Mouse (Mus musculus): Measurements from ENCODE around the gene Rab3ip.

The Rab3ip gene

DNA sequence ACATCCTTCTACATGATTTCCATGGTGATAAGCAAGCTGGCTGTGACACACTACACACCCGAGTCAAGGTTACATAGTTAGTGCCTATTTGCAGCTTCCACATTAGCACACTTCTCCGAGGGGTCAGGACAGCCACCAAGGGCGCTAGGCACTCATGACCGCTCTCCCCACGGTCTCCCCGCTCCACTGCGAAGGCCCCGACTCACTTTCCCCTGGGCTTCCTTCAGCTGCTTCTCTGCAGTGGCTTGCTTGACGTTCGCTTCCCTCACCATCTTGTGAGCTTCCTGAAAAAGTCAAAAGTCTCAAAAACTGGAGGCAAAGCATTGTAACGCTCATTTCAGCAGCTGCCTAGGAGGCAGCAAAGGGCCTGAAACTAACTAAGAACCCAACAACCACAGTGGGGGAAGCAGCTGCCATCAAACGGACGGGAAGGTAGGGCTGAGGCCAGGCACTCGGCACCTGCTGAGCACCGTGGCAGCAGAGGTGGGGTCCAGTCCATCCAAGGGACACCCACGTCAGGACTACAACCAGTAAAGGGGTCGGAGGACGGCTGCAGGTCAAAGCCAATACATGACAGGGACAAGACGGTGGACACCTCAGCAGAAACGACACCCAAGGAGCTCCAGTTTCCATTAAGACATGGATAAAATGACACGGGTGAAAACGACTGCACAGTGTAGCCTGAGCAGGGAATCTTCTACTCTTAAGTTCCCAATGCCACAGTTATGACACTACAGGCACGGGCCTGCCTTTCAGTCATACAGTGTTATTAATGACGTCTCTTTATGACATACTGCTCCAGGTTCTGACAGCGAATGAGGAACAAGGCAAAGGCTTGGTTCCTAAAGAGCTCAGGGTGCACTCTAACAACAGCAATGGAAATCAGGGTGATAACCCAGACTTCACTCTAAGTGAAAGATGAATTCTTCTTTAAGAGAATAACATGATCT lies 30.9 kb downstream of the Rab3ip start:
- DNase-seq (ENCODE audit: low read depth), result no peak

- no peak for DNase-seq (ENCODE audit: low read depth)
Observed at GRCm38 (mm10) chr10:116916581-116916980, 34.0 kb downstream of the Rab3ip start.

DNA sequence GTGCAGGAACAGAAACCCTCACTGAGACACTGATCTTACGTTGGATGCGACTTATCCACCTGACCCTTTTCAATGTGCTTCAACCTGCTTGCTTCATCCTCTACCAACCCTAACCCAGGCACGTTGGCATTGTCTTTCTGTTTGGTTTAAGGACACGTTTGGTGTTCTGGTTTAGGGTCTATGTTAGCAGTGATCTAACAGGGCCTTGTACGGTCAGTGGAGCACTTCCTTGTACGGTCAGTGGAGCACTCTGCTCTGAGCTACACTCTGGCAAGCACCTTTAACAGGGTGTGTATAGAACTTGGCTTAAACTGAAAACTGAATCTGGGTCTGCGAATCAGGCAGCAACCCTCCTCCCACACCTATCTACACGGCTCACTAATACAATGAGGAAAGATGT lies 35.3 kb downstream of the Rab3ip start:
- DNase-seq (ENCODE audit: low read depth), result no peak

- no peak for DNase-seq (ENCODE audit: low read depth)
Observed at GRCm38 (mm10) chr10:116914586-116914985, 36.0 kb downstream of the Rab3ip start.

DNA sequence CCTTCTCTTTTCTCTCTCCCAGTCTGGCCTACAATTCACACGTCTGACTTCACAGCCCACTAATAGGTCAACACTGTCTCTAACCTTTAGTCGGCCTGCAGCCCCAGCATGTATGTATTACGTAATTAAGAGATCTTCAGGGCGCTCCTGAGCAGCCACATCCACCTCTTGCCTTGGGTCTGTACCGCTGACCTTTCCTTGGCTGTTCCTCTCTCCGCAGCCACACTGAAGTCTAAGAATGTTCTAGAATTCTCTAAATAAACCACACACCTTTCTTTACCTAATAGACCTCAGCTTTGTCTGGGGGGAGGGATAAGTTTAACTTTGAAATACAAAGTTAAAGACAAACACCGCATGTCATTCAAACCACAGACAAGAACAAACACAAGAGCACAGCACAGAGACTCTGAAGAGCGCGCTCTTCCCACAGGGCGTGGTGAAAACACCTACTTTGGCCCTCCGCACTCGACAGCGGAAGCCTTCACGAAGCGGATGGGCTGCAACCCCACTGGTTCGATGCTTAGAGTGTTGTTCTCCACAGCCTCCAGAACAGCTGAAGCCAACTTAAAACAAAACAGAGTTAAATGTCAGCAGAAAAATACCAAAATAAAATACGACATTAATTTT lies 36.8 kb downstream of the Rab3ip start:
- no peak for DNase-seq (ENCODE audit: low read depth)

GRCm38 (mm10) chr10:116912850-116913249 lies 37.7 kb downstream of the Rab3ip start:
- DNase-seq (ENCODE audit: low read depth), result no peak

DNA sequence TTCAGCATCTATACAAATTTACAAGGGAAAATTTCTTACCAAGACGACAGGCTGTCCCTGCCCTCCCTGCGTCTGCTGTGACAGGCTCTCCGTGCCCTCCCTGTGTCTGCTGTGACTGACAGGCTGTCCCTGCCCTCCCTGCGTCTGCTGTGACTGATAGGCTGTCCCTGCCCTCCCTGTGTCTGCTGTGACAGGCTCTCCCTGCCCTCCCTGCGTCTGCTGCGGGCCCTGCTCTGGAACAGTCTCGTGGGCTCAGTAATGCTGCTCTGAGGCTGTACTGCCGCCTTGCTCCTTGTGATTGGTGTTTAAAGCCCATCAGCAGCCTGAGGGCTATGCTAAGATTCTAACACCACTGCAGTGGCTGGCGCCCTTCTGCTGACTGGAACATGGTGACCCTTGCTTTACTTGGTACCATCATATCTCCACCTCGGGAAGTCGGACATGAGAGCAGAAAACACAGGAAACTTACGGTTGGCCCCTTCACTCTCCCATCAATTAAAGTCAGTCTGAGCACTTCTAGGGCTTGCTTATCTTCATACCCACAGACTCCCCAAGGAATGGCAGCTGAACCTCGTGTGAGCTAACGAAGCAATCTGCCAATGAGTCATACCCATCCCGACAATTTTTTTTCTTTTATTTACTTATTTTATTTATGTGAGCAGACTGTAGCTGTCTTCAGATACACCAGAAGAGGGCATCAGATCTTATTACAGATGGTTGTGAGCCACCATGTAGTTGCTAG lies 41.5 kb downstream of the Rab3ip start:
- DNase-seq (ENCODE audit: low read depth), result peak; percentile 58

DNA sequence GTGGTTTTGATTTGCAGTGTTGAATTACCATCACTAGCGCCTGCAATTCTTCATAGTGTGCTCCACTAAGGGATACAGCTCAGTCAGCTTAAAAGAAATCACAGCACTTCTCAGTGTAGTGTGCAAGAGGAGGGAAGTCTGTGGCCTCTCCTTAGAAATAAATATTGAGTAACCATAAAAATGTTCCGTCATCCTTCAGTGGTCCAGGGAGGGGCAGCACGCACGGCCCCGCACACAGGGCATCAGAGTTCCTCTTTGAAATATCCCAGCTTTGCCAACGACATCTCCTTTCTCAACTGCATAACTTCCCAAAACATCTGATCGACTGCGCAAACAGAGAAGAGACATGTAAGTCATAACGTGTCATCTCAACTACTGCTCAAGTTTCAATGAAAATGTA lies 43.8 kb downstream of the Rab3ip start:
- DNase-seq (ENCODE audit: low read depth), result no peak

DNA sequence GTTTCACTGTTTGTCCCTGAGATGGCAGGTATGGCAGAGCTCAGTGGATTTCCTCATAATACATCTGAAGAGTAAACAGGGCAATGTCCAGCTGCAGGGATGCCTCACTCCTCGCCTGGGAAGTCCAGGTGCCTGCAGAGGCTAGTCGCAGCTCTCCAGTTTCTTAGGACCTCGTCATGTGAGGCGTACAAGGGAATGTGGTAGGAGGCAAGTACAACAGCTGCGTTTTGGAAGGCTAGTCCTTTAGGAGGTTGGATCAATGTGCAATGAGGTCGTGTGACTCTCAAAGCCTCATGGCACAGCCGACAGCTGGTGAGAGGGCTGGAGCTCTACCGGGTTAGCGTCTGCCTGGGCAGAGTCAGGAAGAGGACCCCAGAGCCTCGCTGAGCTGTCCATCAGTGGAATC lies 46.1 kb downstream of the Rab3ip start:
- no peak for DNase-seq (ENCODE audit: low read depth)

DNA sequence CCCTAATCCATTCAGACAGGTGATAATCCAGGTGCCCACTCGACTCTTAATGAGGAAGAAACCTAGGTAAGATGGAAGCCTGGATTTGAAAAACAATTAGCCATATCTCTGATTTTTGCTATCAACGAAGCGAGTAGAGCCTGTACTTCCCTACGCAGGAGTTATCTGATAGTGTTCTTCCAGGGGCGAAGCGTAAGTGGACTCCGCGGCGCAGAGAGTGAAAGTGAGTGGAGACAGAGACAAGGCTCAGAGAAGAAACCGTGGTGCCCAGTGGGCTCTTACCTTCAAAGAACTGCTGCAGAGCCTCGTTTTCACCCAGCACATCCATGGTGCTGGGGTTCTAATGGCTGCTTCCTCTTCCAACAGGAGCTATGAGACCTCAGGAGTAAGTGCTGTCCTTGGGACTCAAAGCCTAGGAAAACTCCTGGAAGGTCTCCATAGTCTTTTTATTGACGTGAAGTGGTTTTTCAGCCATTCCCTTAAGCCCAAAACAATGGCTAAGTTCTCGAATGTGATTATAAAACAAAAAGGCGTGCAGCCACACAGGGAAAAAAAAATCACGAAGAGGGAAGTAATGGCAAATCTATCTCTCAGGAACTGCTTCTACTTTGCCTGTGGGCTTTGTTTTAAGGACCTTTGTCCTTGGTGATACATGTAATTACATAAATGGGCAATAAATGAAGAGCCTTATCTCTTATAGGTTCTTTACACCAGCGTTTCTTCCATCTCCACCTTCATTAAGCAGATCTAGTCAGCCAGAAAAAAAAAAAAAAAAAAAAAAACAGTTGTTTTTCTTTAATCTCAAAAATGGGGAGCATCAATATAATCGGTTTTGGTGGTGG lies 54.0 kb downstream of the Rab3ip start, which contains the start of gene Myrfl:
TSS of gene Myrfl (minus strand) at position 584 of the 842 bp plus-strand sequence.
- DNase-seq (ENCODE audit: low read depth), result no peak

DNA sequence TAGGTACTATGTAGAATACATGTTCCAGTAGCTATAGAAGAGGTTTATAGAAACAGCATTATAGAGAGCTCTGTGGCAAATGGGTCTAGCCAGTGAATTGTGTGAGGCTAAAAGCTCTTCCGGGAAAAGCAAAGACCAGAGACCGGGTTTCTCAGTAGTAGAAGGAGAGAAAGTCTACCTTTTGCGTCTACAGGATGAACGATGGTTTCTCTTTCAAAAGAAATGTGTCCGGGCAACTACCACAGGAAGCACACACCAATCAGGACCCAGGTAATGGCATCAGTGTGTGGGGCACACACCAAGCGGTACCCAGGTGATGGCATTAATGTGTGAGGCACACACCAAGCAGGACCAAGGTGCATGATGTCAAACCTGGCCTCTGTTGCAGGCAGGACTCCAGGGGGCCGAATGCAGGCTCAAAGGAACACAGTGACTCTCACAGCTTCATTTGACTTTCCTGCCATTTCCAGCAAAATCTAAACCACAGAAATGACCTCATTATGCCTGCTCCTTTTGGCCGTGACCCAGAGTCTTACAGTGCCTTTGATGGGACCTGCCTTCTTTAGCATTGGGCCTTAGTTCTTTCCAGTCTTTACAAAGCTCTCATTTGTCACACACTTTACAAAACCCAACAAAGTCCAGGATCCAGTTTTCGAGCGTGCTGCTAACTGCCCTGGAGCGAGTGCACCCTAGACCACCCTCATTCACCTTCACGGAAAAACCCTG lies 55.3 kb downstream of the Rab3ip start:
- DNase-seq (ENCODE audit: low read depth), result no peak

- no peak for DNase-seq (ENCODE audit: low read depth)
Observed at GRCm38 (mm10) chr10:116894540-116894939, 56.0 kb downstream of the Rab3ip start.

GRCm38 (mm10) chr10:116893753-116894152 lies 56.8 kb downstream of the Rab3ip start:
- peak; percentile 5 for DNase-seq (ENCODE audit: low read depth)

DNA sequence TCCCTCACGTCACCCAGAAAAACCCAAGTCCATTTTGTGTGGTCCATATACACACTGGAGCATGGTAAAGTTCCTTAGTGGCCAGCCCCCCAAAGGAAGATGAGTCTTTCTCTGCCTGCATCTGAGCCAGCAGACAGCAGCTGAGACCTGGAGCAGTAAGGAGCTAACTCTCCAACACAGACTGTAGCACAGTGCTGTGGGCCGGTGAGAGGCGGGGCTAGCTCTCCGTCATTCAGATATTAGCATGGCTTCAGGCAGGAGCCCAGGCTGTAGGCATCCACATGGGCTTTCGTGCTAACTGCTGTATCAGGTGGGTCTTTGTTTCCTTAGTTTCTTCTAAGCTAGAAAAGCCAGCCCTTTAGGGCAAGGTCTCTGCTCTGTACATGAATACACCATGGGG lies 60.0 kb downstream of the Rab3ip start:
- DNase-seq (ENCODE audit: low read depth), result no peak

- no peak for DNase-seq (ENCODE audit: low read depth)
Observed at GRCm38 (mm10) chr10:116884552-116884951, 66.0 kb downstream of the Rab3ip start.

- no peak for DNase-seq (ENCODE audit: low read depth)
Observed at GRCm38 (mm10) chr10:116883531-116883930, 67.0 kb downstream of the Rab3ip start.

GRCm38 (mm10) chr10:116877436-116877835 lies 73.1 kb downstream of the Rab3ip start:
- no peak for DNase-seq (ENCODE audit: low read depth)

DNA sequence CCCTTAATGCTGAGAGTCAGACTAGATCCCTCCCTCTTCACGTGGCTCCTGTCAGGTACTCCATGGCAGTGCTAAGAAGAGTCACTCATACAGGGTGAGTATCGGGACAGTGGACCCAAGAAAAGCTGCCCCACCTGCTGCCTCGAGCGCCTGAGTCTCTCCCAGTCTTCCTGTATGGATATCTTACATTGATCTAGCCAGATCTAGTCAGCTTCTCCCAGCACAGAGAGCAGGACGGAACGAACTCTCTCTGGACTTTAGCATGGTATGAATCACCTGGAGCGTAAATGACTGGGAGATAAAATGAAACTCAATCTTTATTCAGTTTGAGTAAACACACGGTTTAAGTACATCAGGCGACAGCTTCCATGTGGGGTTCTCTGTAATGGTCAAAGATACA lies 76.1 kb downstream of the Rab3ip start:
- no peak for DNase-seq (ENCODE audit: low read depth)

DNA sequence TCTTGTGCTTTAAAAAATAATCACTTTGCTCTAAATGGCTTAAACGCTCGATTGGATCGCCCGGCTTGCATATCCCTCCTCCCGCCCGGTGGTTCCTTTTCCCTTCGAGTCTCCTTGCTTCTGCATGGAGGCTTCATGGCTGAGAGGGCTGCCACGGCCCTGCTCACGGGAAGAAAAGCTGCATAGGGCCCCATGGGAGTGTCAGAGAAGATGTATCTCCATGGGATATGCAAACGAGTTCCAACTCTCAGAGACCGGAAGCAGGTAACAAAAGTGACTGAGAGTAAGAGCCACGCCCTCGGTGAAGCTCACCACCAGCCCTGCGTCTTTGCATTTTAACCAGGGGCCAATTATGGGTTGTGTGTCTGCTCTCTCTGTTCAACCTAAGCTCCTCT lies 78.6 kb downstream of the Rab3ip start:
- no peak for DNase-seq (ENCODE audit: low read depth)

- no peak for DNase-seq (ENCODE audit: low read depth)
Observed at GRCm38 (mm10) chr10:116871329-116872015, 79.1 kb downstream of the Rab3ip start.

Measured in c-Kit-positive CD71-positive TER-119-negative erythroid progenitor cells, embryonic 14.5 days (primary cell).